Mouse (Mus musculus): ENCODE measurements around the gene Rbm20. TPM values are rescaled to one million over a fixed set of nuclear protein-coding genes. Genes with fewer than 3 reads are reported as not detected.

The Rbm20 gene
- polyA plus RNA-seq, 1 experiment from 2014 or later = 52.0 TPM

DNA sequence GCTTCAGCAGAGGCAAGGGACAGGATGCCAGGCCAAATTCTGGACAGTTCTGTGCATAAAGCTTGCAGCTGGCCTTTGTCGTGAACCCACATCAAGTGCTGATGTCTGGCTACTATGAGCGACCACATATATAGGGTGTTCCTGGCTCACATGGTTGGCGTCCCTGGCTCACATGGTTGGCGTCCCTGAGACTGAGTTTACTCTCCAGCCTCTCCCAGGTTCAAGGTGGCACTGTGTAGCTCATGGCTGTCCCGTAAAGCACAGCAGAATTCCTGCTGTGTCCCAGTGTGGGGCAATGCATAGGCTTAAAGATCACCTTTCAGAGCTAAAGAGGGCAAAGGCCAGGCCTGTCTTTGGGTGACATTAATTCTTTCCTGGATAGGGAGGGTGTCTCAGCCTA is 78.2 kb downstream of the Rbm20 start:
- 76% methylated on average over 5 of the region's 5 CpGs for WGBS
- H3K4me2 ChIP-seq (ENCODE audit: low read length) = no peak overlapping the region
- ATAC-seq (ENCODE audit: insufficient number of reproducible peaks, insufficient read depth, low FRiP score, low read depth) = peak; percentile 20; the same call in 1 of the 2 replicates
- H3K4me3 ChIP-seq (ENCODE audit: control insufficient read depth in 1 of 2, insufficient read depth in 1 of 2, low read depth in 1 of 2, low read length in 2 of 2) = no peak overlapping the region
- H3K9me3 ChIP-seq (ENCODE audit: control insufficient read depth, low read length) = peaks cover 6% of the 10 kb centered on the region; the same call in 1 of the 2 replicates
- no peaks in the 10 kb centered on the region for H3K27me3 ChIP-seq (ENCODE audit: control insufficient read depth, insufficient read depth, low read length)
- peak overlapping the region; percentile 45 to 78; a peak in 3 of 4 replicates for H3K27ac ChIP-seq (replicated peaks in 1 of 2; ENCODE audit: control insufficient read depth in 1 of 2, insufficient read depth in 1 of 2, low read depth in 2 of 2, low read length in 2 of 2)
- no peaks in the 10 kb centered on the region for H3K36me3 ChIP-seq (ENCODE audit: control insufficient read depth, insufficient read depth, low read length)
- H3K9ac ChIP-seq (ENCODE audit: low read length) = peak overlapping the region; percentile 21; the same call in 1 of the 2 replicates
- peaks cover 21 to 47% of the 10 kb centered on the region in 2 experiments for H3K4me1 ChIP-seq (ENCODE audit: control insufficient read depth in 2 of 2, insufficient read depth in 2 of 2, low read length in 2 of 2)

DNA sequence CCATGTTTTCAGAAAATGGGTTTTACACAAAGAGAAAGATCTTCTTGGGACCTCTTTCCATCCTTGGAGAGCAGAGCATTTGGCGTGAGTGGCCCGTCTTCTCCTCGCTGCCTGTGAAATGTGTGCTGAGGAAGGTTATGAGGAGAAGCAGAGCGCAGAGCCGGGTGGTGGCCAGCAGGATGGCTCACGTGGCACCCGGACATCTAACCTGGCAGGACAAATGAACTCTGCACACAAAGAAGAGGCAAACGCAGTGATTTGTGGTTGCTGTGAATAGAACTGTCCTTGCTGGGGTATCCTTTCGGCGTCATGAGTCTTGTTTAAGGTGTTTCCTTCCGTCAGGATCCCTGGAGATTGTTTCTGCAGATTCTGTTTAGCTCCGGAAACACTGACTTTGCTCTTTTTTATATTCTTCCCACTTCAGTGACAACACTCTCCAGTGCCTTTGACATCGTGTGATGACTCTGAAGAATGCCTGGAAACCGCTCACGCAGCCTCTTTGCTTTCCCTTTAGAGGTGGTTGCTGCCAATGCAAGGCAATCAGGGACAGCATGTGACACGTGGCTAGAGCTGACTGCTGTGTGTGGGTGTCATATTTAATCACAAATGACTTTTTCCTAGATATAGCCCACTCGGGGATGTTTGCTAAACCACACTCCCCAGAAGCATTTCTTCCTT is 80.5 kb downstream of the Rbm20 start:
- H3K27me3 ChIP-seq (ENCODE audit: control insufficient read depth, insufficient read depth, low read length) = no peaks in the 10 kb centered on the region
- 59% methylated on average over 17 of the region's 17 CpGs for WGBS
- no peak overlapping the region for H3K4me3 ChIP-seq (ENCODE audit: control insufficient read depth in 1 of 2, insufficient read depth in 1 of 2, low read depth in 1 of 2, low read length in 2 of 2)
- no peak overlapping the region for H3K4me2 ChIP-seq (ENCODE audit: low read length)
- peaks cover 6% of the 10 kb centered on the region; the same call in 1 of the 2 replicates for H3K9me3 ChIP-seq (ENCODE audit: control insufficient read depth, low read length)
- ATAC-seq (ENCODE audit: insufficient number of reproducible peaks, insufficient read depth, low FRiP score, low read depth) = no peak
- H3K9ac ChIP-seq (ENCODE audit: low read length) = no peak overlapping the region
- H3K27ac ChIP-seq (replicated peaks in 1 of 2; ENCODE audit: control insufficient read depth in 1 of 2, insufficient read depth in 1 of 2, low read depth in 2 of 2, low read length in 2 of 2) = peak overlapping the region in 1 of 2 experiments; percentile 15; a peak in 1 of 4 replicates
- no peaks in the 10 kb centered on the region for H3K36me3 ChIP-seq (ENCODE audit: control insufficient read depth, insufficient read depth, low read length)
- H3K4me1 ChIP-seq (ENCODE audit: control insufficient read depth in 2 of 2, insufficient read depth in 2 of 2, low read length in 2 of 2) = peaks cover 23 to 46% of the 10 kb centered on the region in 2 experiments

DNA sequence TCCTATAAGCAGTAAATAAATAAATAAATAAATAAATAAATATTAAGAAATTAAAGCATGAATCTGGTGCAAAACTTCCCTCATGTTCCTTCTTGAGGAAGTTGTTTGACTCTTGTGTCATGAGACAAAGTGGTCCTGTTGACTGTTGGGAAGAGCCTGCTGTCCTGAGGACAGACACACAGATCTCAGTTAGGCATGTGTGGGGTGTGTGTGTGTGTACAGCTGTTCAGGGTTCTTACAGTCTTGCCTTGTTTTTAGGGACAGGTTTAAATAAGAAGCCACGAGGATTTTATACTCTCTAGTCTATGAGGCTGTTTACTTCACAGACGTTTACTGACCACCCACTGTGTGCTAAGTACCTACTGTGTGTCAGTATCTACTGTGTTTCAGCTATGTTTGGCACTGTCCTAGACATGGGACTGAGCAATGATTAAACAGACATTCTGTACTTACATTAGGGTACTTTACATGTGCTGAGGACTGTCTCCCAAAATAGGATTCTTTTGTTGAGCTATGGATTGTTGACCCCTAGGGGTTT is 81.8 kb downstream of the Rbm20 start:
- no peak overlapping the region for H3K9ac ChIP-seq (ENCODE audit: low read length)
- no peak overlapping the region for H3K27ac ChIP-seq (replicated peaks in 1 of 2; ENCODE audit: control insufficient read depth in 1 of 2, insufficient read depth in 1 of 2, low read depth in 2 of 2, low read length in 2 of 2)
- H3K36me3 ChIP-seq (ENCODE audit: control insufficient read depth, insufficient read depth, low read length) = no peaks in the 10 kb centered on the region
- no peak overlapping the region for H3K4me3 ChIP-seq (ENCODE audit: control insufficient read depth in 1 of 2, insufficient read depth in 1 of 2, low read depth in 1 of 2, low read length in 2 of 2)
- WGBS = 83% methylated on average over 2 of the region's 2 CpGs
- no peaks in the 10 kb centered on the region for H3K27me3 ChIP-seq (ENCODE audit: control insufficient read depth, insufficient read depth, low read length)
- H3K9me3 ChIP-seq (ENCODE audit: control insufficient read depth, low read length) = peaks cover 6% of the 10 kb centered on the region; the same call in 1 of the 2 replicates
- ATAC-seq (ENCODE audit: insufficient number of reproducible peaks, insufficient read depth, low FRiP score, low read depth) = no peak
- peaks cover 20 to 40% of the 10 kb centered on the region in 2 experiments for H3K4me1 ChIP-seq (ENCODE audit: control insufficient read depth in 2 of 2, insufficient read depth in 2 of 2, low read length in 2 of 2)
- no peak overlapping the region for H3K4me2 ChIP-seq (ENCODE audit: low read length)

DNA sequence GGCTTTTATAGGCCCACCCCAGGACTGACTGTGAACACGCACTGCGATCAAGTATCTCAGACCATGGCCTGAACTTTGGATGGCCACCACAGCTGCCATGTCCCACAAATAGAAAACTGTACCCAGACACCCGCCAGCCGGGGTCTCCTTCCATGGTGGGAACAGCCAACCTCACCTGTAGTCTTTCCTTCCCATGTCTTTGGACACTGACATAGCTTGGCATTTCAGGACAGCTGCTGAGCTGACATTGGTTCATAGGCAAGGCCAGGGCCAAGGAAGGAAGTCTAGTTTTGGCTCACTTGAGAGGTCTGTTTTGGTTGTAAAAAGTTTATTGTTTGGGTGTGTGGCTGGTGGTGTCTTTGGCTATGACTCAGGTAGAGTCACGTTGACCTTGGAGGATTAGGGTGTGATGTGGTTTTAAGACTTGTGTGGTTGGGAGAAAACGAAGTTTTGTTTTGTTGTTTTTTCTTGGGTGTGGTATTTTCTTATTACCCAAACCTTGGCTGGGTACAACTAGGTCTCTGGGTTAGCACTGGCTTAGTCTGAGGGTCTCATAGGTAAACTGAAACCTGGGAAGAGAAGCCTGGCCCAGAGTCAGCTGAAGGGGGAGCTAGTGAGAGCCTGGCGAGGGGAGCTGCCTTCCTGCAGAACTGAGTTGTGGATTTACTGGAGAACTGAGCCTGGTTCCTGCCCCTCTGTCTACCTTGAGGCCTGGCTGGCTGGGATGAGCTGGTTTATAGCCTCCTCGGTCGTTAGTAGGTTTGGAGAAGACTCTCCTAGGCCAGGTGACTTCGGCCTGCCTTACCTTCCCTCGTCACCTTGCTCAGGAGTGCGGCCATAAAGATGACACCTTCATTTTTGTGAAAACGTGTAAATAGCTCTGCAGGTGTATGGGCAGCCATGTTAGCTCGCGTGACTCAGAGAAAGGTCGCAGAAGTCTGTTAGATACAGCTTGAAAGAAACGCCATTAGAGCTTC is 83.3 kb downstream of the Rbm20 start:
- Histone ChIP-seq H3K27me3 (ENCODE audit: control insufficient read depth, insufficient read depth, low read length) (no peaks in the 10 kb centered on the region), H3K4me2 (ENCODE audit: low read length) (no peak overlapping the region), H3K4me3 (ENCODE audit: control insufficient read depth in 1 of 2, insufficient read depth in 1 of 2, low read depth in 1 of 2, low read length in 2 of 2) (no peak overlapping the region), H3K36me3 (ENCODE audit: control insufficient read depth, insufficient read depth, low read length) (0 out of 2 replicates have a peak, but pooled peaks cover 4% of the 10 kb centered on the region), H3K9ac (ENCODE audit: low read length) (no peak overlapping the region), H3K9me3 (ENCODE audit: control insufficient read depth, low read length) (peaks cover 6% of the 10 kb centered on the region; the same call in 1 of the 2 replicates), H3K4me1 (ENCODE audit: control insufficient read depth in 2 of 2, insufficient read depth in 2 of 2, low read length in 2 of 2) (peaks cover 12 to 25% of the 10 kb centered on the region in 2 experiments), H3K27ac (replicated peaks in 1 of 2; ENCODE audit: control insufficient read depth in 1 of 2, insufficient read depth in 1 of 2, low read depth in 2 of 2, low read length in 2 of 2) (no peak overlapping the region; a peak in 1 of 4 replicates)
- no peak for ATAC-seq (ENCODE audit: insufficient number of reproducible peaks, insufficient read depth, low FRiP score, low read depth)
- 83% methylated on average over 17 of the region's 17 CpGs for WGBS

DNA sequence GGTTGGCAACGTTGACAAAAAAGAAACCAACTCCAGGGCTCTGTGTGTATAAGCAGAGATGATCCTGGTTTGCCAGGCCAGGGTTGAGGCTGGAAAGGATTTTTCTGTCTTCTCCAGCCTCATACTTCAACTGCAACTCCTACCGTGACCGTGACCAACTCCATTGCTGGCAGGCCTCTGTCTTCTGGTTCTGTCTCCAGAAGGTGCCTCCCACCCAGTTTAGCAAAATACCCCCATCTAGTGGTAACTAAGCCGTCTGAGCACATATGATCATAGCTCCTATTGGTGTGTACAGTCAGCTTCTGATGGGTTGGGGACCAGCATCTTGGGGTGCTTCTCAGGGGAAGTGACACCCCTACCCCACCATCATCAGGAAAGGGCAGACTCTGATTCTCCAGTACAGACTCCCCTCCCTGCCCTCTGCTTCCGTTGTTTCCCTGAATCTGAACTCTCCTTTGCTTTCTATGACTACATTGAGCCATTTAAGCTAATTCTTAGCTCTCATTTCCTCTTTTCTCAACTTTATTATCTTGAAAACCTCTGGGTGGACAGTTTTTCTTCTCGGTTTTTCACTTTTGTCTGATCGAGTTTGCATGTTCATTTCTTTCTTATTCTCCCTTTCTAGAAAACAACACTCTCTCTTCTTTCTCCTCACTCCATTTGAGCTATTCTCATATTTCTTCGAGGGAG is 85.8 kb downstream of the Rbm20 start:
- H3K4me3 ChIP-seq (ENCODE audit: control insufficient read depth in 1 of 2, insufficient read depth in 1 of 2, low read depth in 1 of 2, low read length in 2 of 2) = no peak overlapping the region
- H3K9me3 ChIP-seq (ENCODE audit: control insufficient read depth, low read length) = no peaks in the 10 kb centered on the region
- H3K36me3 ChIP-seq (ENCODE audit: control insufficient read depth, insufficient read depth, low read length) = 0 out of 2 replicates have a peak, but pooled peaks cover 4% of the 10 kb centered on the region
- peaks cover 12 to 13% of the 10 kb centered on the region in 2 experiments for H3K4me1 ChIP-seq (ENCODE audit: control insufficient read depth in 2 of 2, insufficient read depth in 2 of 2, low read length in 2 of 2)
- ATAC-seq (ENCODE audit: insufficient number of reproducible peaks, insufficient read depth, low FRiP score, low read depth) = peak; percentile 37; the same call in 1 of the 2 replicates
- no peak overlapping the region for H3K4me2 ChIP-seq (ENCODE audit: low read length)
- H3K9ac ChIP-seq (ENCODE audit: low read length) = no peak overlapping the region
- 64% methylated on average over 8 of the region's 8 CpGs for WGBS
- H3K27me3 ChIP-seq (ENCODE audit: control insufficient read depth, insufficient read depth, low read length) = no peaks in the 10 kb centered on the region
- peak overlapping the region in 1 of 2 experiments; percentile 37; a peak in 1 of 4 replicates for H3K27ac ChIP-seq (replicated peaks in 1 of 2; ENCODE audit: control insufficient read depth in 1 of 2, insufficient read depth in 1 of 2, low read depth in 2 of 2, low read length in 2 of 2)

DNA sequence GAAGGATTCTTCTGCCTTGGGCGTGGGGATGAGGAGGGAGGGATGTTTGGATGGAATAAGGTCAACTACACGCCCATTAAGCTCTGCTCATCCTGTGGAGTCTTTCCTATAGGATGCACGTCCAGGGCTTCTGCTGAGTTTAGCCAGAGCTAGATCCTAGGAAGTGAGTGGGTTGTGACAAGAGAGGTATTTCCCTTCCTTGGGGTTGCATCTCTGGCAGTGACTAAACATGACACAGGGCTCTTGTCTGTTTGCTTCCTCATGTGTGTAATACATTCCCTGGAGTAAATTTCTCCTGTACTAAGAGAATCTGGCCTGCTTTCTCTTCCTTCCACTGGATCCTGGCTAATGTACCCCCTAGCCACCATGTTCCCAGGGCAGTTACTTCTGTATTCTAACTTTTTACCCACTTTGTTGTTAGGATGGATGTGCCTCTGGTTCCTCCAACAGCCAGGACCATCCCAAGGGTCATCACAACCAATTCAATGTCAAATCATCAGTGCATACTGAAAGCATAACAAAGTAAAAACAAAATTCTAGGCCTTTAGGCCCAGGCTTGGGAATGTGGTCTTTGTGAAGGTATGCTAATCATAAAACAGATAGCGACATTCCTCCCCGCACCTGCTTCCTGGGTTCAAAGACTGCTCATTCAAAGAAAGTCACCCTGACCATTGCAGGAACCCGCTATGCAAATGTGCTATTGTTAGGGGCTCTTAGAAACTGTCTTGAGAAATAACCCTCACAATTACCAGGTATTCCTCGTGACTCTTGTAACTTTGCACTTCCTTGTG is 87.8 kb downstream of the Rbm20 start:
- H3K9me3 ChIP-seq (ENCODE audit: control insufficient read depth, low read length) = no peaks in the 10 kb centered on the region
- H3K36me3 ChIP-seq (ENCODE audit: control insufficient read depth, insufficient read depth, low read length) = 0 out of 2 replicates have a peak, but pooled peaks cover 4% of the 10 kb centered on the region
- peaks cover 15 to 18% of the 10 kb centered on the region in 2 experiments for H3K4me1 ChIP-seq (ENCODE audit: control insufficient read depth in 2 of 2, insufficient read depth in 2 of 2, low read length in 2 of 2)
- H3K4me2 ChIP-seq (ENCODE audit: low read length) = no peak overlapping the region
- ATAC-seq (ENCODE audit: insufficient number of reproducible peaks, insufficient read depth, low FRiP score, low read depth) = no peak
- H3K9ac ChIP-seq (ENCODE audit: low read length) = no peak overlapping the region
- 89% methylated on average over 6 of the region's 7 CpGs for WGBS
- no peak overlapping the region for H3K27ac ChIP-seq (replicated peaks in 1 of 2; ENCODE audit: control insufficient read depth in 1 of 2, insufficient read depth in 1 of 2, low read depth in 2 of 2, low read length in 2 of 2)
- H3K27me3 ChIP-seq (ENCODE audit: control insufficient read depth, insufficient read depth, low read length) = no peaks in the 10 kb centered on the region
- no peak overlapping the region for H3K4me3 ChIP-seq (ENCODE audit: control insufficient read depth in 1 of 2, insufficient read depth in 1 of 2, low read depth in 1 of 2, low read length in 2 of 2)

All from heart, embryonic 14.5 days (tissue).